Mouse (Mus musculus): ENCODE results near the gene Dip2b.

DNA sequence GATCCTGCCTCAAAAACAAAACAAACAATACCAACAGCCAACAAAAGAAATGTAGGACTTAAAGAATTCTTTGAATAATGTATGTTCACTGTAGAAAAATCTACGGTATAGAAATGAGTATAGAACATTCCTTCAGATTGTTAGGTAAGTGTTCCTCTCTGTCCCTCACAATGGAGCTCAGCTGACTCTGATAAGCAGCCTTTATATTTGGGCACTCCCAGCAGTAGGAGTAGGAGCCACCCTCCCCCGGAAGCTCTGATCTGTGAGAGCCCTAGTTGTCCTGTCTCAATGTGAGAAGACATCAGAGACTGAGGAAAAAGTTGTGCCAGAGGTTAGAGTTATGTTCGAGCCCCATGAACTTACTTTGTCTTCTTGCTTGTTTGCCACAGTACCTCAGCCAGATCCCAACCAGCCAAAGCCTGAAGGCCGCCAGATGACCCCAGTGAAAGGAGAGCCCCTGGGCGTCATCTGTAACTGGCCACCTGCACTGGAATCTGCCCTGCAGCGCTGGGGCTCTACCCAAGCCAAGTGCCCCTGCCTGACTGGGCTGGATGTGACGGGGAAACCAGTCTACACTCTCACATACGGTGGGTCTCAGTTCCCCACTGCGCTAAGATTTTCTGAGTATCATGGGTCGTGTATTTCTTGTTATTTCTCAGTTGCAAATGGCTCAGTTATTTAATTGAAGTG, 118.5 kb downstream of the Dip2b start:
- no peak for TF ChIP-seq CTCF (IDR thresholded peaks at IDR 0.05; ENCODE audit: borderline replicate concordance, control insufficient read depth, extremely low read depth, insufficient read depth, low read length, poor library complexity)
- no peak for TF ChIP-seq POLR2A (IDR thresholded peaks at IDR 0.05; ENCODE audit: control insufficient read depth, extremely low read depth, insufficient read depth, low read length, poor library complexity)
